8 mouse cellular contexts compared by ENCODE assay signal in the genomic region with DNA sequence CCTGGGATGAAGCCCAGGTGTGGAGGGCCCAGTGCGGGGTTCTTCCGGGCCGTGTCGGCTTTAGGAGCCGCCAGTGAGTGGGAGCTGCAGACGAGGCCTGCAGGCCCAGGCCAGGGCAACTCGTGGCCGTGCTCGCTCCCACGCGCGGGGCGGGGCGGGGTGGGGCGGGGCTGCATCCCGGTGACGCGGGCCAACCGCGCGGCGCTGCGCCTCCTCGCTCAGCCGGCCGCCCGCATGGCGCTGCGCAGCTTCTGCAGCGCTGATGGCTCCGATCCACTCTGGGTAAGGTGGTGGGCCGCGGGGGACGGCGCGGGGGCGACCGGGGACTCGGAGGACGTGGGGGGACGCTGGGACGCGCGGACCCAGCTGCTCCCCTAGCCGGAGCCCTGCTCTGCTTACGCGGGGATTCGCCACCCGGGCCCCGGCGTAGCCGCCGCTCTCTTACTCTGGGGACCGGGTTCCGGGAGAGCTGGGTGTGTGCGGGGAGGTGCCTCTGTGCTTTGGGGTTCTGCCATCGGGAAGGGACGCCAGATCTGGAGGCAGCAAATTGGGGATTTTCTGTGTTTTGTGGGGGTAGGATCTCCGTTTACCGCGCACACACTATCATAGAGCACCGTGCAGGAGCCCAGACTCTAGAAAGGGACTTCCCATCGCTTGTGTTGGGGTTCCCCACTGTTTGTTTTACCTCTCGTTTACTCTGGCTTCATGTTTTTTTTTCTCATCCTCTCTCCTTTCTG. TPM values are rescaled to one million over a fixed set of nuclear protein-coding genes. Genes with fewer than 3 reads are reported as not detected.
DNase-seq lines count a peak whose midpoint lies in the region; ATAC-seq and TF ChIP-seq lines count a peak whose summit lies in the region.

TSS of gene Abcc1 (plus strand) at position 197 of the 737 bp plus-strand sequence.

- H3K9ac ChIP-seq in hindbrain, postnatal 0 days (replicated peaks; ENCODE audit: low read length), result peak within 1 kb of the TSS; percentile 76

- H3K4me2 ChIP-seq in hindbrain, postnatal 0 days (ENCODE audit: low read depth, low read length), result peak within 1 kb of the TSS; percentile 80

- H3K27ac ChIP-seq in hindbrain, postnatal 0 days, result peak within 1 kb of the TSS; percentile 82

- intact Hi-C loops in left cerebral cortex, postnatal 10 days (cut with DNase I), result no loop called here

- no peak for TF ChIP-seq CTCF in hindbrain, postnatal 0 days (IDR thresholded peaks at IDR 0.05; ENCODE audit: low read depth)

- H3K4me1 ChIP-seq in hindbrain, postnatal 0 days (ENCODE audit: insufficient read depth, low read length), result peaks cover 2% of the 10 kb centered on the region; the same call in 1 of the 2 replicates

- H3K4me3 ChIP-seq in hindbrain, postnatal 0 days (ENCODE audit: low read length), result peak within 1 kb of the TSS; percentile 76

- no peaks in the 10 kb centered on the region for H3K9me3 ChIP-seq in hindbrain, postnatal 0 days (ENCODE audit: low read length)

- H3K36me3 ChIP-seq in hindbrain, postnatal 0 days (ENCODE audit: insufficient read depth, low read length), result no peaks in the 10 kb centered on the region

- ATAC-seq in common myeloid progenitor, adult 5-6 weeks (replicated peaks; ENCODE audit: low read depth, poor library complexity, severe bottlenecking), result peak; percentile 43
- ATAC-seq in hindbrain, postnatal 0 days, result peak; percentile 98
- peak; percentile 57 for ATAC-seq in megakaryocyte progenitor cell, adult 5-6 weeks (replicated peaks; ENCODE audit: poor library complexity)

- 3% methylated on average over 39 of the region's 64 CpGs for WGBS in hindbrain, postnatal 0 days

- H3K27me3 ChIP-seq in hindbrain, postnatal 0 days (ENCODE audit: insufficient read depth, low read length), result no peaks in the 10 kb centered on the region

- DNase-seq in ZHBTc4 (ENCODE audit: low read depth, low spot score), result peak; percentile 79
- DNase-seq in gastrocnemius, adult 8-10 months (ENCODE audit: low spot score in 2 of 2), result peak; percentile 51 to 73
- DNase-seq in hindbrain, postnatal 0 days (ENCODE audit: low spot score), result peak; percentile 89
- DNase-seq in left cerebral cortex, postnatal 10 days (ENCODE audit: extremely low spot score in 1 of 2, low spot score in 2 of 2), result peak; percentile 52 to 88
- peak; percentile 78 for DNase-seq in right cerebral cortex, postnatal 14 days
- peak; percentile 73 for DNase-seq in urinary bladder, postnatal 25 days (ENCODE audit: low spot score)

RNA-seq across cellular contexts. Expression of gene Abcc1, which starts in this region (rescaled TPM):
- 41.4 and 44.5 TPM in 2 replicates for total RNA-seq in common myeloid progenitor, adult 5-6 weeks (2017)
- total RNA-seq in gastrocnemius, adult 8-10 months (2022), result 10 to 100 TPM; 17.2 to 23.2 (median 21.4) TPM
- total RNA-seq in hindbrain, postnatal 0 days (2014; rRNA removed), result 14.2 and 15.2 TPM in 2 replicates
- polyA plus RNA-seq in hindbrain, postnatal 0 days (2015; fragmentation: Nextera tagmentation; extraction: Ambion mirVana), result 9.1 and 9.7 TPM in 2 replicates
- total RNA-seq in left cerebral cortex, postnatal 10 days (2021), result 10 to 100 TPM; 17.3 to 19.6 TPM
- total RNA-seq in megakaryocyte progenitor cell, adult 5-6 weeks (2015), result 25.9 and 30.6 TPM in 2 replicates
- total RNA-seq in megakaryocyte progenitor cell, adult 5-6 weeks (2017), result 28.8 and 35.6 TPM in 2 replicates

Comparison
In these comparisons a context has a peak if more than half of its experiments do, and no peak if none do; other contexts are left out.
1. Peak in every context shown above with its lines: DNase-seq, ATAC-seq, H3K4me3 ChIP-seq and H3K27ac ChIP-seq.
2. ATAC-seq: peak in every context shown above with its lines; median percentile 98 in hindbrain, postnatal 0 days; 57 in megakaryocyte progenitor cell, adult 5-6 weeks; 43 in common myeloid progenitor, adult 5-6 weeks.